Mouse (Mus musculus) frontal cortex, postnatal 36 days (tissue): ENCODE measurements around the gene Ttc29.

Experiments
- DNase-seq, 2 experiments: peaks; one replicate each; pipeline ENCODE4 v3.0.0; 2022; ENCODE audit warnings: low spot score in 2 of 2

Ttc29 gene

GRCm38 (mm10) chr8:78213074-78213473 lies at the start of gene Ttc29:
Ttc29 (plus strand) TSS chr8:78213297.
- peak; percentile 13 to 45 for DNase-seq

- DNase-seq, result no peak
These were observed 41.7 kb upstream of the Ttc29 start for GRCm38 (mm10) chr8:78171351-78171750.

GRCm38 (mm10) chr8:78182654-78183053 lies 30.4 kb upstream of the Ttc29 start:
- no peak for DNase-seq

- no peak for DNase-seq
These were observed 29.7 kb upstream of the Ttc29 start for GRCm38 (mm10) chr8:78183414-78183813.

- DNase-seq, result no peak
These were observed 26.0 kb upstream of the Ttc29 start for GRCm38 (mm10) chr8:78187087-78187486.

- DNase-seq, result no peak
These were observed 8.9 kb upstream of the Ttc29 start for GRCm38 (mm10) chr8:78204229-78204628.

GRCm38 (mm10) chr8:78210424-78210823 lies 2.7 kb upstream of the Ttc29 start:
- DNase-seq, result no peak

- no peak for DNase-seq
These were observed 1.5 kb downstream of the Ttc29 start for GRCm38 (mm10) chr8:78214645-78215044.

GRCm38 (mm10) chr8:78226087-78226486 lies 13.0 kb downstream of the Ttc29 start:
- no peak for DNase-seq

GRCm38 (mm10) chr8:78230721-78231120 lies 17.6 kb downstream of the Ttc29 start:
- no peak for DNase-seq

GRCm38 (mm10) chr8:78232870-78233707 lies 20.0 kb downstream of the Ttc29 start:
- peak in 1 of 2 experiments; percentile 2 for DNase-seq

- no peak for DNase-seq
These were observed 20.7 kb downstream of the Ttc29 start for GRCm38 (mm10) chr8:78233708-78234201.

- peak in 1 of 2 experiments; percentile 38 for DNase-seq
These were observed 25.0 kb downstream of the Ttc29 start for GRCm38 (mm10) chr8:78237972-78238675.

- DNase-seq, result no peak
These were observed 38.0 kb downstream of the Ttc29 start for GRCm38 (mm10) chr8:78251115-78251514.

- no peak for DNase-seq
These were observed 41.3 kb downstream of the Ttc29 start for GRCm38 (mm10) chr8:78254374-78254773.

- DNase-seq, result no peak
These were observed 41.9 kb downstream of the Ttc29 start for GRCm38 (mm10) chr8:78255011-78255410.

GRCm38 (mm10) chr8:78265506-78265905 lies 52.4 kb downstream of the Ttc29 start:
- no peak for DNase-seq

GRCm38 (mm10) chr8:78266231-78266630 lies 53.1 kb downstream of the Ttc29 start:
- DNase-seq, result no peak

- no peak for DNase-seq
These were observed 54.9 kb downstream of the Ttc29 start for GRCm38 (mm10) chr8:78267894-78268411.

GRCm38 (mm10) chr8:78269281-78269680 lies 56.2 kb downstream of the Ttc29 start:
- no peak for DNase-seq

GRCm38 (mm10) chr8:78271391-78271790 lies 58.3 kb downstream of the Ttc29 start:
- no peak for DNase-seq

GRCm38 (mm10) chr8:78276120-78276519 lies 63.0 kb downstream of the Ttc29 start:
- DNase-seq, result no peak

- no peak for DNase-seq
These were observed 64.3 kb downstream of the Ttc29 start for GRCm38 (mm10) chr8:78277411-78277810.
